Mouse (Mus musculus) kidney, embryonic 16.5 days (tissue): ENCODE measurements at regions not wholly inside any gene's neighbourhood (a gene's known extent, or its start where the extent isn't known, plus 50 kb on each side); places are given as distances from the start of the nearest gene placed in this dataset.

Source experiments
- ATAC-seq: fragments of 200-750 bp; cut with Nextera tagmentation; 2 replicates; pipeline ENCODE4 v1.8.0; 2017; ENCODE audit warnings: moderate TSS enrichment; ENCODE audit not compliant: low FRiP score, low TSS enrichment
- H3K27ac ChIP-seq: fragments of 300-500 bp; sonication (generic); 2 replicates; pipeline ENCODE4 v1.5.1; 2014; ENCODE audit warnings: low read length
- H3K27me3 ChIP-seq: fragments of 300-500 bp; sonication (generic); 2 replicates; pipeline ENCODE4 v1.6.1; 2014; ENCODE audit warnings: low read length, control low read depth, mixed read lengths; ENCODE audit not compliant: insufficient read depth
- H3K36me3 ChIP-seq: fragments of 300-500 bp; sonication (generic); 2 replicates; pipeline ENCODE4 v1.6.1; 2014; ENCODE audit warnings: low read length, control low read depth, mixed read lengths; ENCODE audit not compliant: insufficient read depth
- H3K4me1 ChIP-seq: fragments of 300-500 bp; sonication (generic); 2 replicates; pipeline ENCODE4 v1.6.1; 2014; ENCODE audit warnings: low read length, control low read depth, mixed read lengths; ENCODE audit not compliant: insufficient read depth
- H3K4me2 ChIP-seq: fragments of 300-500 bp; sonication (generic); replicated peaks from 2 replicates; pipeline ENCODE4 v1.6.1; 2014; ENCODE audit warnings: low read depth, low read length
- H3K4me3 ChIP-seq: fragments of 300-500 bp; sonication (generic); 2 replicates; pipeline ENCODE4 v1.5.1; 2014; ENCODE audit warnings: mild to moderate bottlenecking, low read length
- H3K9ac ChIP-seq: fragments of 300-500 bp; sonication (generic); replicated peaks from 2 replicates; pipeline ENCODE4 v1.6.1; 2014; ENCODE audit warnings: low read length
- H3K9me3 ChIP-seq: fragments of 300-500 bp; sonication (generic); 2 replicates; pipeline ENCODE4 v1.6.1; 2016; ENCODE audit warnings: low read length, control low read depth
- WGBS: fragments of 180-500 bp; shearing (Covaris S2); extraction: QIAGEN DNeasy Blood & Tissue Kit; methylation state at CpG from one replicate; pipeline ENCODE4 v1.1.7; 2014; 5-methylcytosine and 5-hydroxymethylcytosine counted together

DNA sequence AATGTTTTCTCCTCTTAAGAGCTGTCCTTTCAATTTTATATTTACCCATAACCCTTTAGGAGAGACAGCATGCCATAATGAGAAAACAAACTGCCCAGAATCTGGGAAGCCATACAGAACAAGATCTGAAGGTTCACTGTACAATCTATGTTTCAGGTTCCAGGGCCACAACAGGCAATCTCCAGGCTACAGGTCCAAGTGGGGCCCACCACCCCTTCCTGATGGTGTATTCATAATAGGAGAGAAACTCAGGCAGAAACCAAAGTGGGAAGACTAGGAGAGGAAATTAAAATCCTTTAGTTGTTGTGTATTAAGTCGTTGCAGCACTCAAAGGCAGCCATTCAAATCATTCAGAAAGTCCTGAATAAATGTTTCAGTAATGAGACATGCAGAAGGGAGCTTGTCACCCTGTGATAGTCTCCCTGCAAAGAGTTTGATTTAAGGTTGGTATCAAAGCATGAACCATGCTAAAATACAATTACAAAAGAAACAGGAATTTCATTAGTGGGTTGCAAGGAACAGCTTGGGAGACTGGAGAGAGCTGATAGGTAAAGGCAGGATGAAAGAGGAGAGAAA, 107.3 kb upstream of the Fmo9 start:
- no peak overlapping the region for H3K9ac ChIP-seq
- H3K4me3 ChIP-seq = no peak overlapping the region
- H3K36me3 ChIP-seq = no peaks in the 10 kb centered on the region
- no peak overlapping the region for H3K27ac ChIP-seq
- no peak for ATAC-seq
- no peaks in the 10 kb centered on the region for H3K4me1 ChIP-seq
- no peaks in the 10 kb centered on the region for H3K27me3 ChIP-seq
- 65% methylated on average over 1 of the region's 1 CpGs for WGBS
- no peak overlapping the region for H3K4me2 ChIP-seq
- no peaks in the 10 kb centered on the region for H3K9me3 ChIP-seq

DNA sequence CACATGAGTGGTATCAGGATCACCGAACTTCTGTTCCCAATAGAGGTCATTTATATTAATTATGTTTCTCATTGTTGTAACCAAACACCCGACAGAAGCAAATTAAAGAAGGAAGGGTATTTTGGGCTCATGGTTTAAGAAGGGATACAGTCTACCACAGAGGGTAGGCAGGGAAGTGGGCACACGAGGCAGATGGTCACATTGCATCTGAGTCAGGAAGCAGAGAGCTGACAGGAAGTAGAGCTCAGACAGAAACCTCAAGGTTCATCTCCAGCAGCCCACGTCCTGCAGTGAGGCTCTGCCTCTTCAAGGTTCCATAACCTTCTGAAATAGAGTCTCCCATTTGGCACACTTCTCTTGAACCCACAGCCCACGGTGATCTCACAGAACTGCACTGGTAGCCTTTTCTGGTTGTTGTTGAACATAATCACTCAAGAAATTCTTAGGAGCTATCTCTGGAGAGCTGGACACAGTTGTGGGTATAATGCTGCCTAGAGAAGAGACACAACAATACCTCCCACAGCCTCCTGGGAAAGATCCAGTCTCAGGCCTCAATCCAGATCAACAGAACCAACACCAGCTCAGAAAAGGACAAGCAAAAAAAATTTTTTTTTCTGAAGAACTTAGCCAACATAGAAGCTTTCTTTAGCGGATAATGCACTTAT, 111.5 kb upstream of the Fmo9 start:
- no peak for ATAC-seq
- no peak overlapping the region for H3K9ac ChIP-seq
- 76% methylated on average over 6 of the region's 6 CpGs for WGBS
- no peaks in the 10 kb centered on the region for H3K36me3 ChIP-seq
- H3K4me2 ChIP-seq = no peak overlapping the region
- no peaks in the 10 kb centered on the region for H3K27me3 ChIP-seq
- no peaks in the 10 kb centered on the region for H3K4me1 ChIP-seq
- H3K9me3 ChIP-seq = no peaks in the 10 kb centered on the region
- H3K4me3 ChIP-seq = no peak overlapping the region
- no peak overlapping the region for H3K27ac ChIP-seq

DNA sequence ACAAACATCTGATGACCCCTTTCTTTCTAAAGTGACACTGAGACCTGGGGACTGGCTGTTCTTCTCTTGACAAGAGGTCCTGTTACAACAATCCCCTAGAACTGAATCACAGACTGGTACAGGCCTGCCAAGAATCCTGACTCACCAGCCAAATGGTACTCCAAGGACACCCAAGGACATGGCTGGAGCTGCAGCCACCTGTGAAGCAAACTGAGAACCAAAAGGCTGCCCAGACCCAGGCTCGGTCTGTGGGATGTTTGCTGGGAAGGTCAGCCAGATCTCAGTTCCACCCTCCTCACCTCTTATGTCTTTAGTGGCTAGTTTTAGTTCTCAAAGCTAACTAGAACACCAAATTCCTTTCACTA, 112.1 kb upstream of the Fmo9 start:
- no peak overlapping the region for H3K4me2 ChIP-seq

DNA sequence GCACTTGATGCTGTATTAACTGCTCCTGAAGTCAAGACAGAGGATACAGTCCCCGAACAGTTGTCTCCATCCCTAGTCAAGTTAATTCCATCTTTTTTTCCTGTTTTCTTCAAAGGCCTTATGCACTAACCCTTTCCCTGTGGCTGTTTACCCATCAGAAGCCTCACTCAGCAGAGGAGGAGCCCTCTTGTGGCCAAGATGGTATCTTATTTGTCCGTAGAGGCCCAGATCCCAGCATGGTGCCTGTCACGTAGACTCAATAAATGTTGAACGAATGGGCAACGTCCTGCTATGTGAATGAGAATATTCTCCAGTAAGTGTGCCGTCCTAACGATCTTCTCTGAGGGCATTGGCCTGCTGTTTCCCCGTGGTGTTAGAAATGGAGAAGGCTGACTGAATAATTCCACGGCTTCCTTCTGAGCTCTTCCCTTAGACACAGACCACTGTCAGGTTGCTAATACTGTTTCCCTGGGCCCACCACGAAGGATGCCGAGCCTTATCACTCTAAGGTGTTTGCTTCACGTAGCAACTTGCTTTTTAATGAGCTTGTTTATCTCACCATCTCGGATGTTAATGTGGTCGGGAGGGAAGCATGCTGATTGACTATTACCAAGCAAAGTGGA, 113.1 kb upstream of the Fmo9 start:
- Histone ChIP-seq H3K4me2 (no peak overlapping the region), H3K27me3 (no peaks in the 10 kb centered on the region), H3K27ac (no peak overlapping the region), H3K9ac (no peak overlapping the region), H3K4me3 (no peak overlapping the region), H3K4me1 (no peaks in the 10 kb centered on the region), H3K36me3 (no peaks in the 10 kb centered on the region), H3K9me3 (no peaks in the 10 kb centered on the region)
- WGBS = 56% methylated on average over 14 of the region's 14 CpGs
- no peak for ATAC-seq

More for the DNA sequence above, 112.1 kb upstream of the Fmo9 start:
- no peak for ATAC-seq
- H3K9me3 ChIP-seq = no peaks in the 10 kb centered on the region
- H3K4me3 ChIP-seq = no peak overlapping the region
- no peaks in the 10 kb centered on the region for H3K36me3 ChIP-seq
- WGBS = 50% methylated on average over 1 of the region's 1 CpGs
- H3K9ac ChIP-seq = no peak overlapping the region
- H3K27me3 ChIP-seq = no peaks in the 10 kb centered on the region
- no peak overlapping the region for H3K27ac ChIP-seq
- H3K4me1 ChIP-seq = no peaks in the 10 kb centered on the region

DNA sequence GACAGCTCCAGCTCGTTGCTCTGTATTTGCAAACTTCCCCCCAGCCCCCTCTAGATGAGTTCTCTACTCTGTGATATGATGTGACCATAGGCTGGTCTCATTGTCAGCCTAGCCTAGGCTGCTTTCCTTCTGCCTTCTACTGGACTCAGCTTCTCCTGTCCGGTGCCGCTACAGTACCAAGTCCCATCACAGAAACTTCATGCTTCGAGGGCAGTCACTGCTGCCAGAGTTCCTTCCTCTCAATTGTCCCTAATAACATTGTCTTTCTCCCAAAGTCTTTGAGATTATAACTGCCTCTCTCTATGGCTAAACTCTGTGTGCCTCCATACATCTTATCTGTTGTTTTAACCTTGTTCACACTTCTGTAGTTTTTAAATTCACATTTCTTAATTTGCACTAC, 114.0 kb upstream of the Fmo9 start:
- Histone ChIP-seq H3K9me3 (no peaks in the 10 kb centered on the region), H3K27me3 (no peaks in the 10 kb centered on the region), H3K4me2 (no peak overlapping the region), H3K4me1 (no peaks in the 10 kb centered on the region), H3K9ac (no peak overlapping the region), H3K4me3 (no peak overlapping the region), H3K36me3 (no peaks in the 10 kb centered on the region), H3K27ac (no peak overlapping the region)
- no peak for ATAC-seq
- WGBS = 85% methylated on average over 4 of the region's 4 CpGs

DNA sequence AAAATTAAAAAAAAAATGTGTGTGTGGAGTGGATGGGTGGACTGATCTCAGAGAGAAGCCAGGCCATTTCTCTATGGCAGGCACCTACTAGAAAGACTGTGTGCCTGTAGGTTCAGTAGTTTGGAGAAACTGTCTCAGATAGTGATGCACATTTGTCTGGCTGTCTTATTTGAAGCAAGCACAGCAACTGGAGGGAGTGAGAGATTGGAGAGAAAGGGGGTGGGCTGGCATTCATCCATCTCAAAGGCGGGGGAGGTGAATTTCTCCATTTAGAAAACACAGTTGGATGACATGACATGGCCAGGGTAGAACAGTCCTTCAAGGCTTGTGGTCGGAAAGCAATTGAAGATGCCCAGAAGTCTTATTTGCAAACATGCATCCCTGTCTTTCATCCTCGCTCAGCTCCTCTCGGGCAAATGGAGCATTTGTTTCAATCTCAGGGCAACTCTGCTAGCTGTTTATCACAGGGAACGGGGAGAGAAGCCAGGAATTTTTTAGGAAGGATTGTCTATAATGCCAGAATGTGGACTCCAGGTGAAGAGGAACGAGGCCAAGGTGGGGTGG, 114.8 kb upstream of the Fmo9 start:
- no peak overlapping the region for H3K4me2 ChIP-seq
- H3K4me3 ChIP-seq = no peak overlapping the region
- no peak overlapping the region for H3K27ac ChIP-seq
- H3K9me3 ChIP-seq = no peaks in the 10 kb centered on the region
- H3K36me3 ChIP-seq = no peaks in the 10 kb centered on the region
- WGBS = 64% methylated on average over 6 of the region's 6 CpGs
- no peak for ATAC-seq
- no peak overlapping the region for H3K9ac ChIP-seq
- H3K27me3 ChIP-seq = no peaks in the 10 kb centered on the region
- H3K4me1 ChIP-seq = no peaks in the 10 kb centered on the region

DNA sequence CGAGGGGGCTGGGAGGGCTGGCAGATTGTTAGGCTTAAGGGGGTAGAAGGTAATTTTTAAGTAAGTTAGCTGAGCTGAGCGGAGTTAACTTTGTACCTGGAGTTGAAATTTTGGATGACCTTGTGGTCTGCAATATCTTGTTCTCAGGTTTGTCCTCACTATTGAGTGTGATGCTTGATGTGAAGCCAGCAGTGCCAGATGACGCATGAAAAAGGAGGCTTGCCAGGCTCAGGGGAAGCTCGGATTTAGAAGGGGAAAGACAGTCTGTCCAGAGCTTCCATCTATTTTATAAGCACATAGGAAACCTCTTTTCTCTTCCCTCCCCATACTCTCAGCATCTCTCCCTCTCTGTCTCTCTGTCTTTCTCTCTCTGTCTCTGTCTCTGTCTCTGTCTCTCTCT, 115.3 kb upstream of the Fmo9 start:
- Histone ChIP-seq H3K27me3 (no peaks in the 10 kb centered on the region), H3K4me3 (no peak overlapping the region), H3K4me1 (no peaks in the 10 kb centered on the region), H3K9me3 (no peaks in the 10 kb centered on the region), H3K4me2 (no peak overlapping the region), H3K36me3 (no peaks in the 10 kb centered on the region), H3K27ac (no peak overlapping the region), H3K9ac (no peak overlapping the region)
- 75% methylated on average over 4 of the region's 4 CpGs for WGBS
- no peak for ATAC-seq

DNA sequence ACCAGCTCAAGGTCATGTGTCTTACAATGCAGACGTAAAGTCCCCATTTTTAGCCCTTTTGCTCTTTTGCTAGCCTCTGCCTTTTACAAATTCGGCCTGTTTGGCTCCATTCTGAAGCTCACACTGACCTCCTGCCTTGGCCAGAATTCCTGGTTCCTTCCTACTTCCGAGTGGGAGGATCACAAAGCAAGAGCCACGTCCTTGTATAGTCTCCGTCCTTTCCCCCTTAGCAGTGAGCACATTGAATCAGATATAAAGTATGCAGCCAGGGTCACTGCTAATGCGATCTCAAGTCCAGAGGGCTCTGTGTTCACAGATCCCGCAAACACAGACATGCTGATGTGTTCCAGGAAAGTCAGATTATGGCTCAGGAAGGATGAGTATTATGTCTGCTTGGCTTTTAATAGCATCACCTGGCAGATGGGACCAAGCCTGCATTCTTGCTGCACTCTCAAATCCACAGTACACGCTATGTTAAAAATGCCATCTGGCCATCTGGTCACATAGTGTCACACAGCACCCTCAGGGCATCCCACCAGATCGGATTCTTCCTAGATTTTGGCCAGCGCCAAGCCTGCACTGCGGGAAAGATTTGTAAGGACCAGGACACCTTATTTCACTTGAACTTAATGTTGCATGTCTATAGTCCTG, 119.4 kb upstream of the Fmo9 start:
- Histone ChIP-seq H3K9ac (no peak overlapping the region), H3K27me3 (no peaks in the 10 kb centered on the region), H3K4me2 (no peak overlapping the region), H3K4me1 (no peaks in the 10 kb centered on the region), H3K9me3 (no peaks in the 10 kb centered on the region), H3K27ac (no peak overlapping the region), H3K36me3 (no peaks in the 10 kb centered on the region), H3K4me3 (no peak overlapping the region)
- ATAC-seq = no peak
- 70% methylated on average over 11 of the region's 11 CpGs for WGBS

DNA sequence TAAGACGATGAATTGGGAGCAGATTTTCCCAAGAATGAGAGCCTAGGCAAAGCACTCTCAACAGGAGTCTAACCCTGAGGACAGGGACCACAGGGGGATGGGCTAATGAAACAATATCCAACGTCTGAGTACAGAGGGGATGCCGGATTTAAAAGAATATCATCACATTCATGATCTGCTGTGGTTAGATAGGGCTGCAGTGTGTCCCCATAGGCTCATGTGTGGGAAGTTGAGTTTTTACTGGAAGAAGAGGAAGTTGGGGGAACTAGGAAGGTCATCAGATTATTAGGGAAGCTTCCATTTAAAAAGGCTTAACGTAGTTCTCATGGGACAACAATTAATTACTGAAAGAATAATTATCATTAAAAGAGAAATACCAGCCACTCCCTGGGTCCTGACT, 120.3 kb upstream of the Fmo9 start:
- ATAC-seq = no peak
- Histone ChIP-seq H3K9me3 (no peaks in the 10 kb centered on the region), H3K27me3 (no peaks in the 10 kb centered on the region), H3K4me2 (no peak overlapping the region), H3K4me1 (no peaks in the 10 kb centered on the region), H3K4me3 (no peak overlapping the region), H3K36me3 (no peaks in the 10 kb centered on the region), H3K9ac (no peak overlapping the region), H3K27ac (no peak overlapping the region)
- 64% methylated on average over 4 of the region's 4 CpGs for WGBS

DNA sequence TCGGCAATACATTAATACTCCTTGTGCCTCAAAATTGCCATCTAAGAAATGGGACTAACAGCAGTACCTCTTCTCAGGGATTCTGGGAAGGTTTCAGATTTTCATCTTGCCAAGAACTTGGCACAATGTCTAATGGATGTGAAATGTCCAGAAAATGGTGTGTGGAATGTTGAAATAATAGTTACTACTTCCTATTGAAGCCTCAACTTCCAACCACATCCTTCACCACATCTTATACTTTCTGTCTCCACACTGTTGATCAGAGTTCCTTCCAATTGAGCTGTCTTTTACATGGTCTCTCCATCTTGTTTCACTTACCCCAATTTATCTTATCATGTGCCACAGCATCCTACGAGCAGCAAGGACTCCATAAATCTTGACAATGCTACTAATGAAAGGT, 122.3 kb upstream of the Fmo9 start:
- H3K4me2 ChIP-seq = no peak overlapping the region
- H3K9me3 ChIP-seq = no peaks in the 10 kb centered on the region
- no peak overlapping the region for H3K4me3 ChIP-seq
- ATAC-seq = no peak
- no peak overlapping the region for H3K9ac ChIP-seq
- no peaks in the 10 kb centered on the region for H3K4me1 ChIP-seq
- H3K27me3 ChIP-seq = no peaks in the 10 kb centered on the region
- H3K36me3 ChIP-seq = no peaks in the 10 kb centered on the region
- H3K27ac ChIP-seq = no peak overlapping the region
- 60% methylated on average over 2 of the region's 2 CpGs for WGBS
